8 mouse cellular contexts compared by ENCODE assay signal in the genomic region with DNA sequence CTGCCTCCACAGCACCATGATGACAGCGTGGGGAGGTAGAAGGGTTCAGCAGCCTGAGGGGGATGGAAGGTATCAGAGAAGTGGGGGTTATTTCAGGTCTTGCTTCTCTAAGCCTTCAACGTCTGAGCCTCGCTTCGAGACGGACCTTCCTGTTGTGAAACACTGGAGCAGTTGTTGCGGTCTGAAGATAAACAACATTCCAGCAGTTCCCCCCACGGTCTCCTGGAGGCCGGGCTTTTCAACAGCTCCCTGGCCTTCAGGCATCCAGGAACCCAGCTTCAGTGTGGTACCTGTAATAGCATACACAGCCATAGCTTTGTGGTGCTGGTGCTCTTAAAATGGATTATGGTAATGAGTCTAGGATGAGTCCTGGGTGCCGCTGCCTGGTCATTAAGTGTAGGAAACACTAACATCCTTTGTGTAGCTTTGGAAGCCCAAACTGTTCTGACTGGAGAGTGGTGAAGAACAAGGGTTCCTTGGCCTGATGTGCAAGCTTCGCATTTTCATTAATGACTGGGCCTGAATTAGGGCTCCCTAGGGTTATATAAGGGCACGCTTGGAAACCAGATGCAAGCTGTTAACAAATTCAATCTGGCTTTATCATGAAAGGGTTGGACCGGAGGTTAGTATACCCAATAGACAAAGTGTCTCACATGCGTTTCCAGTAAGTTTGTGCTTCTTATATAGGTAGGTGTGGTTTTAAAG.
A peak's percentile ranks its signal among the peaks of the same experiment; 100 is the strongest.
DNase-seq lines count a peak whose midpoint lies in the region; ATAC-seq and TF ChIP-seq lines count a peak whose summit lies in the region.

No protein-coding gene starts in this region.

- H3K36me3 ChIP-seq in hindbrain, embryonic 12.5 days = no peaks in the 10 kb centered on the region
- no peaks in the 10 kb centered on the region for H3K36me3 ChIP-seq in lung, embryonic 15.5 days
- no peaks in the 10 kb centered on the region for H3K36me3 ChIP-seq in stomach, postnatal 0 days (ENCODE audit: control insufficient read depth, insufficient read depth, low read length)

- no peaks in the 10 kb centered on the region for H3K9me3 ChIP-seq in hindbrain, embryonic 12.5 days (replicated peaks)
- no peaks in the 10 kb centered on the region for H3K9me3 ChIP-seq in lung, embryonic 15.5 days
- H3K9me3 ChIP-seq in stomach, postnatal 0 days (ENCODE audit: control insufficient read depth, low read length) = no peaks in the 10 kb centered on the region

- no peak for TF ChIP-seq EP300 in stomach, postnatal 0 days (optimal IDR thresholded peaks at IDR 0.05)

- 58% methylated on average over 13 of the region's 13 CpGs for WGBS in hindbrain, embryonic 12.5 days
- WGBS in lung, embryonic 15.5 days = 37% methylated on average over 13 of the region's 13 CpGs
- WGBS in stomach, postnatal 0 days = 38% methylated on average over 13 of the region's 13 CpGs

- DNase-seq in left cerebral cortex, adult 2 months (ENCODE audit: extremely low spot score in 1 of 2, low spot score in 2 of 2) = peak in 1 of 2 experiments; percentile 22
- DNase-seq in left cerebral cortex, postnatal 4 days = no peak
- peak; percentile 19 to 59 for DNase-seq in frontal cortex, postnatal 10 days (ENCODE audit: low spot score in 2 of 2)
- DNase-seq in stomach, postnatal 0 days (ENCODE audit: low spot score) = peak; percentile 21
- DNase-seq in spleen, postnatal 10 days (ENCODE audit: low spot score in 2 of 2) = no peak
- no peak for DNase-seq in kidney, adult 18-20 months

- H3K4me2 ChIP-seq in hindbrain, embryonic 12.5 days (replicated peaks) = no peak overlapping the region
- H3K4me2 ChIP-seq in lung, embryonic 15.5 days = no peak overlapping the region
- no peak overlapping the region for H3K4me2 ChIP-seq in stomach, postnatal 0 days (replicated peaks; ENCODE audit: low read depth)

- no peak overlapping the region for H3K9ac ChIP-seq in hindbrain, embryonic 12.5 days
- H3K9ac ChIP-seq in lung, embryonic 15.5 days = no peak overlapping the region
- no peak overlapping the region for H3K9ac ChIP-seq in stomach, postnatal 0 days (ENCODE audit: low read length)

- H3K27me3 ChIP-seq in hindbrain, embryonic 12.5 days = no peaks in the 10 kb centered on the region
- H3K27me3 ChIP-seq in lung, embryonic 15.5 days = no peaks in the 10 kb centered on the region
- H3K27me3 ChIP-seq in stomach, postnatal 0 days (ENCODE audit: control insufficient read depth, insufficient read depth, low read length) = no peaks in the 10 kb centered on the region

- peak; percentile 26; the same call in 1 of the 2 replicates for ATAC-seq in hindbrain, embryonic 12.5 days (ENCODE audit: low FRiP score)
- ATAC-seq in lung, embryonic 15.5 days (ENCODE audit: borderline replicate concordance, extremely low read depth, low FRiP score, low TSS enrichment) = peak; percentile 31; the same call in 1 of the 2 replicates
- 0 out of 2 replicates have a peak, but pooled peaks have one; percentile 32 for ATAC-seq in stomach, postnatal 0 days (ENCODE audit: low FRiP score, low TSS enrichment)

- TF ChIP-seq CTCF in left cerebral cortex, adult 2 months (IDR thresholded peaks at IDR 0.05) = no peak
- no peak for TF ChIP-seq CTCF in stomach, postnatal 0 days (IDR thresholded peaks at IDR 0.05; ENCODE audit: low read depth)

- H3K4me1 ChIP-seq in hindbrain, embryonic 12.5 days = no peaks in the 10 kb centered on the region
- peaks cover 7% of the 10 kb centered on the region for H3K4me1 ChIP-seq in lung, embryonic 15.5 days
- no peaks in the 10 kb centered on the region for H3K4me1 ChIP-seq in stomach, postnatal 0 days (replicated peaks; ENCODE audit: control insufficient read depth, insufficient read depth)

- peak overlapping the region; percentile 45; the same call in 1 of the 2 replicates for H3K27ac ChIP-seq in left cerebral cortex, adult 2 months
- H3K27ac ChIP-seq in hindbrain, embryonic 12.5 days = no peak overlapping the region
- no peak overlapping the region for H3K27ac ChIP-seq in lung, embryonic 15.5 days
- no peak overlapping the region for H3K27ac ChIP-seq in stomach, postnatal 0 days (replicated peaks)

- H3K4me3 ChIP-seq in left cerebral cortex, adult 2 months = no peak overlapping the region
- no peak overlapping the region for H3K4me3 ChIP-seq in hindbrain, embryonic 12.5 days
- H3K4me3 ChIP-seq in lung, embryonic 15.5 days = no peak overlapping the region
- H3K4me3 ChIP-seq in stomach, postnatal 0 days (ENCODE audit: low read depth, low read length) = no peak overlapping the region

- intact Hi-C loops in left cerebral cortex, adult 2 months (cut with DNase I) = loop anchor here (1.0 kb wide), 1 partner anchor 68 kb away; no protein-coding TSS in a partner anchor
- intact Hi-C loops in left cerebral cortex, postnatal 4 days (cut with DNase I) = no loop called here

Comparison
In these comparisons a context has a peak if more than half of its experiments do, and no peak if none do; other contexts are left out.
1. DNase-seq: peak in frontal cortex, postnatal 10 days (2 of 2) and stomach, postnatal 0 days (single experiment); none in left cerebral cortex, postnatal 4 days (single experiment), spleen, postnatal 10 days (0 of 2) and kidney, adult 18-20 months (single experiment).
2. Peak in every context shown above with its lines, with median percentiles within 50 percentile points of each other: ATAC-seq.